Mouse (Mus musculus) liver, embryonic 15.5 days (tissue): ENCODE measurements around the gene Taok1. TPM values are rescaled to one million over a fixed set of nuclear protein-coding genes. Genes with fewer than 3 reads are reported as not detected.

Source experiments
- ATAC-seq: fragments of 200-750 bp; cut with Nextera tagmentation; 2 replicates; pipeline ENCODE4 v1.8.0; 2017; ENCODE audit warnings: moderate number of reproducible peaks, mild to moderate bottlenecking, moderate library complexity; ENCODE audit not compliant: insufficient read depth
- H3K27ac ChIP-seq: fragments of 300-500 bp; sonication (generic); replicated peaks from 2 replicates; pipeline ENCODE4 v1.5.1; 2015; ENCODE audit warnings: mild to moderate bottlenecking, inconsistent platforms
- H3K27me3 ChIP-seq: fragments of 300-500 bp; sonication (generic); 2 replicates; pipeline ENCODE4 v1.6.1; 2015; ENCODE audit warnings: mild to moderate bottlenecking, inconsistent platforms
- H3K36me3 ChIP-seq: fragments of 300-500 bp; sonication (generic); replicated peaks from 2 replicates; pipeline ENCODE4 v1.6.1; 2015; ENCODE audit warnings: moderate library complexity, mild to moderate bottlenecking, inconsistent platforms
- H3K4me1 ChIP-seq: fragments of 300-500 bp; sonication (generic); replicated peaks from 2 replicates; pipeline ENCODE4 v1.6.1; 2015; ENCODE audit warnings: inconsistent platforms
- H3K4me2 ChIP-seq: fragments of 300-500 bp; sonication (generic); 2 replicates; pipeline ENCODE4 v1.6.1; 2015; ENCODE audit warnings: moderate library complexity, mild to moderate bottlenecking, inconsistent platforms
- H3K4me3 ChIP-seq: fragments of 300-500 bp; sonication (generic); replicated peaks from 2 replicates; pipeline ENCODE4 v1.5.1; 2015; ENCODE audit warnings: mild to moderate bottlenecking, inconsistent platforms
- H3K9ac ChIP-seq: fragments of 300-500 bp; sonication (generic); 2 replicates; pipeline ENCODE4 v1.6.1; 2015; ENCODE audit warnings: moderate library complexity, mild to moderate bottlenecking, inconsistent platforms
- H3K9me3 ChIP-seq: fragments of 300-500 bp; sonication (generic); replicated peaks from 2 replicates; pipeline ENCODE4 v1.6.1; 2016; ENCODE audit warnings: inconsistent platforms
- WGBS: fragments of 180-500 bp; shearing (Covaris S2); methylation state at CpG from one replicate; pipeline ENCODE4 v1.1.7; 2015; ENCODE audit warnings: mixed read lengths; ENCODE audit not compliant: insufficient replicate concordance; 5-methylcytosine and 5-hydroxymethylcytosine counted together
- polyA plus RNA-seq: library from polyadenylated mRNA; unstranded; fragments of >200 nt; fragmentation: Nextera tagmentation; extraction: Ambion mirVana; gene quantifications from 2 replicates; pipeline ENCODE4 v1.2.1, GENCODE M21; 2015

Gene Taok1
- polyA plus RNA-seq, 1 experiment from 2014 or later: 3.6 TPM

DNA sequence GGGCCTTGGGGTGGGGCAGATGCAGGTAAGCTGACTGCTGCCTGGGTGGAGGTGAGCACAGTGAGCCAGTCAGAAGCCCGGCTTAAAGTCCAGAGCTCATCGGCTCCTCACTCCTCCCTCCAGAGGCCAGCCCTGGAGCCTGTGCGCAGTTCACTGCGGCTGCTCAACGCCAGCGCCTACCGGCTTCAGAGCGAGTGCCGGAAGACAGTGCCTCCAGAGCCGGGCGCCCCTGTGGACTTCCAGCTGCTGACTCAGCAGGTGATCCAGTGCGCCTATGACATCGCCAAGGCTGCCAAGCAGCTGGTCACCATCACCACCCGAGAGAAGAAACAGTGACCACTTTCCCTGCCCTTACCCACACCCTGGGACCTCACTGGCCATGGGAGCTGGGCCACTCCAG lies 101.3 kb downstream of the Taok1 start:
- WGBS: 86% methylated on average over 14 of the region's 14 CpGs
- peaks cover 11% of the 10 kb centered on the region for H3K4me1 ChIP-seq

DNA sequence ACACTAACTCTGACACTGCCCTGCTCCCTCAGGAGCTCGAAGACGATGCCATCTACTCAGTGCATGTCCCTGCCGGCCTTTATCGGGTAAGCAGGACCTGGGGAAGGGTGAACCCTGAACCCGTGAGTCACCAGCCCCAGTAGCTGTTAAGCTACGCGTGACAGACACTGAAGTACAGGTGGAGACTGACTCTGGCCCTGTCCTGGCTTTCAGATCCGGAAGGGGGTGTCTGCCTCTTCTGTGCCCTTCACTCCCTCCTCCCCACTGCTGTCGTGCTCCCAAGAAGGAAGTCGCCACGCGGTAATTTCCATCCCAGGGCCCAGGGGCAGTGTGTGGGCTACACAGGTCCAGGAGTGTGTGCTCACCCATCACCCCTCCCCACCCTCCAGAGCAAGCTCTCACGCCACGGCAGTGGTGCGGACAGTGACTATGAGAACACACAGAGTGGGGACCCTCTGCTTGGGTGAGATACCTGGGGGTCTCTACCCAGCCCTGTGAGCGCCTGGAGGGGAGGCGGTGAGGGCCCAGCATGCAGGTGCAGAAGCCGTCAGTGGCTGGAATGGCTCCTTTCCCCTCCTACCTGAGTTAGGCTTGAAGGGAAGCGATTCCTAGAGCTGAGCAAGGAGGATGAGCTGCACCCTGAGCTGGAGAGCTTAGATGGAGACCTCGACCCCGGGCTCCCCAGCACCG lies 102.2 kb downstream of the Taok1 start:
- H3K9me3 ChIP-seq: no peaks in the 10 kb centered on the region
- no peak for ATAC-seq
- H3K27ac ChIP-seq: no peak overlapping the region
- H3K27me3 ChIP-seq: peaks cover 4% of the 10 kb centered on the region; the same call in 1 of the 2 replicates
- no peak overlapping the region for H3K9ac ChIP-seq
- peaks cover 51% of the 10 kb centered on the region for H3K36me3 ChIP-seq
- WGBS: 81% methylated on average over 22 of the region's 22 CpGs
- H3K4me2 ChIP-seq: no peak overlapping the region
- H3K4me1 ChIP-seq: peaks cover 11% of the 10 kb centered on the region
- no peak overlapping the region for H3K4me3 ChIP-seq

More for the DNA sequence above, 101.3 kb downstream of the Taok1 start:
- Histone ChIP-seq H3K4me2 (no peak overlapping the region), H3K4me3 (no peak overlapping the region), H3K9ac (no peak overlapping the region), H3K36me3 (peaks cover 44% of the 10 kb centered on the region), H3K27me3 (peaks cover 4% of the 10 kb centered on the region; the same call in 1 of the 2 replicates), H3K27ac (no peak overlapping the region), H3K9me3 (no peaks in the 10 kb centered on the region)
- no peak for ATAC-seq

DNA sequence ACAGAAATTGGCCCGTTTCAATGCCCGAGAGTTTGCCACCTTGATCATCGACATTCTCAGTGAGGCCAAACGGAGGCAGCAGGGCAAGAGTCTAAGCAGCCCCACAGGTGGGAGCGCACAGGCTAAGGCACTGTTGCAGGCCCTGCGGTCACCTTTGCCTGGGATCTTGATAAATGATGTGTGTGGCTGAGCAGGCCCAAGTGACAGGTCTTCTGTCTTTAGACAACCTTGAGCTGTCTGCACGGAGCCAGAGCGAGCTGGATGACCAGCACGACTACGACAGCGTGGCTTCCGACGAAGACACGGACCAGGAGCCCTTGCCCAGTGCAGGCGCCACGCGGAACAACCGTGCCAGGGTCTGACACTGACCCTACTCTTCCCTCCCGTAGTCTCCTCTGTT lies 103.2 kb downstream of the Taok1 start:
- WGBS: 83% methylated on average over 19 of the region's 19 CpGs
- no peak for ATAC-seq
- H3K36me3 ChIP-seq: peaks cover 61% of the 10 kb centered on the region

DNA sequence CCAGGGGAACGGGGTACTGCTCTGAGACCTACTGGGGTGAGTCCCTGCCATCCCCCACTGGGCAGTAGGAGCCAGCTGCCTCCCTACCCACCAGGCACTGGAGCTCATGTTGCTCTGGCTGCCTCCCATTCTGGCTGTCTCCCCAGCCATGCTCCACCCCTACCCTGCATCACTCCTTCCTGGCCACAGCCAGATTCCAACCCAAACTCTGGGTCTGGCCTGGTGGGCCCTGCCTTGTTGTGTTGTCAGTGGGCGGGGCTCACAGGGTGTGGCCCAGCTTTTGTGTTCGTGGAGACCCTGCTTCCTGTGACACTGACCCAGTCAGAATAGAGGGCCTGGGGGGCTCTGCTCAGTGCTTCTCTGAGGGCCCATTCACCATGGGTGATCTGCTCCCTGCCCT lies 104.1 kb downstream of the Taok1 start:
- no peaks in the 10 kb centered on the region for H3K27me3 ChIP-seq
- H3K4me3 ChIP-seq: no peak overlapping the region
- WGBS: 43% methylated on average over 3 of the region's 3 CpGs
- H3K27ac ChIP-seq: no peak overlapping the region
- peaks cover 63% of the 10 kb centered on the region for H3K36me3 ChIP-seq
- no peak for ATAC-seq
- no peaks in the 10 kb centered on the region for H3K9me3 ChIP-seq
- H3K4me1 ChIP-seq: peaks cover 9% of the 10 kb centered on the region
- no peak overlapping the region for H3K9ac ChIP-seq
- no peak overlapping the region for H3K4me2 ChIP-seq

More for the DNA sequence above, 103.2 kb downstream of the Taok1 start:
- Histone ChIP-seq H3K4me1 (peaks cover 11% of the 10 kb centered on the region), H3K4me3 (no peak overlapping the region), H3K9me3 (no peaks in the 10 kb centered on the region), H3K4me2 (no peak overlapping the region), H3K9ac (no peak overlapping the region), H3K27ac (no peak overlapping the region), H3K27me3 (0 out of 2 replicates have a peak, but pooled peaks cover 4% of the 10 kb centered on the region)

DNA sequence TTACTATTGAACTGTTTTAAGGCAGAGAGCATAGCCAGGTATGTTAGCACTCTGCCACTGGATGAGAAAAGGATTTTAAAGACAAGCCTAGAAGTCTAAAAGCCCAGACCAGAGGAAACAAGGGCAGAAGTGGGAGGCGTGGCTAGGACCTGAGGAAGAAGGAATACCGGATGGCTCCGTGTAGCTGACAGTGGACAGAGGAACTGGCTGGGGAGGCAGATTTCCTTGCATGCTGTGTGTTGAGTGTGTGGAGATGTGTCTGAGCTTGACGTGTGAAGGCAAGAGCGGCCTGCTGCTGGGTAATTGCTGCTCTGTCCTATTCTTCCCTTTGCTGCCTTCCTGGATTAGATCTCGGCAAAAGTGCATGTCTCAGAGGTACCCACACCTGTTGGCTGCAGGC lies 105.1 kb downstream of the Taok1 start:
- no peak overlapping the region for H3K4me3 ChIP-seq
- no peak overlapping the region for H3K9ac ChIP-seq
- H3K27ac ChIP-seq: no peak overlapping the region
- no peaks in the 10 kb centered on the region for H3K27me3 ChIP-seq
- H3K36me3 ChIP-seq: peaks cover 63% of the 10 kb centered on the region
- ATAC-seq: no peak
- 66% methylated on average over 6 of the region's 6 CpGs for WGBS
- H3K9me3 ChIP-seq: no peaks in the 10 kb centered on the region
- H3K4me2 ChIP-seq: no peak overlapping the region
- peaks cover 8% of the 10 kb centered on the region for H3K4me1 ChIP-seq

DNA sequence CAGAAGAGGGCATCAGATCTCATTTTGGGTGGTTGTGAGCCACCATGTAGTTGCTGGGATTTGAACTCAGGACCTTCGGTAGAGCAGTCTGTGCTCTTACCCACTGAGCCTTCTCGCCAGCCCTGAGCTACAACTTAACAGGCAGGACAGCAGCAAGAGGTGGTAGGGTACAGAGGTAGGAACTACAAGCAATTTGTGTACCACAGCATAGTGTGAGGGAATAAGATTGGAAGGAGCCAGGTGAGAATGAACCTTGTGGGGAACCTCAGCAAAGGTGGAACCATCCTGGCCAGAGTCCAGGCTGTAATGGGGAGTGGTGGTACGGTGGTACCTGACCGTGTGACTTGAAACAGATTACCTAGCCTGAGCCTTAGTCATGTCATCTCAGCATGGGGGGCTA lies 105.6 kb downstream of the Taok1 start:
- H3K27ac ChIP-seq: no peak overlapping the region
- H3K9ac ChIP-seq: no peak overlapping the region
- H3K36me3 ChIP-seq: peaks cover 61% of the 10 kb centered on the region
- no peaks in the 10 kb centered on the region for H3K9me3 ChIP-seq
- H3K4me3 ChIP-seq: no peak overlapping the region
- 79% methylated on average over 4 of the region's 4 CpGs for WGBS
- H3K27me3 ChIP-seq: no peaks in the 10 kb centered on the region
- peaks cover 13% of the 10 kb centered on the region for H3K4me1 ChIP-seq
- no peak overlapping the region for H3K4me2 ChIP-seq
- ATAC-seq: no peak

DNA sequence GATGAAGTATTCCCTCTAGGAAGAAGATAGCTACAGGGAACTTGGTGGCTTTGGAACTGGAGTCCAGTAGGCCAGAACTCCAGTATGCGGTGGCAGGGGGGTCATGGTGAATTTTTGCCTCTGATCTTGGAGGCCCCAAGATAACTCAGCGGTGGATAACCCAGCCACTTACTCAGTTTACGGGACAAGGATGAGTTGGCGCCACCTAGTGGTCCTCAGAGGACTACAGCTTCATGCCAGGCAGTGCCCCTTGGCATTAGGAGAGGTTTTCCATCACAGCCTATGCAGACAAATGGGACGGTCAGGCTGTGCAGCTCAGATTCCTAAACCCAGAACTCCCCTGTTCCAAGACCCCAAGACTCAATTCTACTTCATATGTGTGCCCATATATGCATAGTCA lies 106.2 kb downstream of the Taok1 start:
- no peak overlapping the region for H3K4me3 ChIP-seq
- H3K4me2 ChIP-seq: no peak overlapping the region
- H3K4me1 ChIP-seq: peaks cover 16% of the 10 kb centered on the region
- H3K36me3 ChIP-seq: peaks cover 56% of the 10 kb centered on the region
- H3K9me3 ChIP-seq: no peaks in the 10 kb centered on the region
- no peak overlapping the region for H3K9ac ChIP-seq
- WGBS: 17% methylated on average over 5 of the region's 5 CpGs
- H3K27ac ChIP-seq: no peak overlapping the region
- no peak for ATAC-seq
- no peaks in the 10 kb centered on the region for H3K27me3 ChIP-seq

DNA sequence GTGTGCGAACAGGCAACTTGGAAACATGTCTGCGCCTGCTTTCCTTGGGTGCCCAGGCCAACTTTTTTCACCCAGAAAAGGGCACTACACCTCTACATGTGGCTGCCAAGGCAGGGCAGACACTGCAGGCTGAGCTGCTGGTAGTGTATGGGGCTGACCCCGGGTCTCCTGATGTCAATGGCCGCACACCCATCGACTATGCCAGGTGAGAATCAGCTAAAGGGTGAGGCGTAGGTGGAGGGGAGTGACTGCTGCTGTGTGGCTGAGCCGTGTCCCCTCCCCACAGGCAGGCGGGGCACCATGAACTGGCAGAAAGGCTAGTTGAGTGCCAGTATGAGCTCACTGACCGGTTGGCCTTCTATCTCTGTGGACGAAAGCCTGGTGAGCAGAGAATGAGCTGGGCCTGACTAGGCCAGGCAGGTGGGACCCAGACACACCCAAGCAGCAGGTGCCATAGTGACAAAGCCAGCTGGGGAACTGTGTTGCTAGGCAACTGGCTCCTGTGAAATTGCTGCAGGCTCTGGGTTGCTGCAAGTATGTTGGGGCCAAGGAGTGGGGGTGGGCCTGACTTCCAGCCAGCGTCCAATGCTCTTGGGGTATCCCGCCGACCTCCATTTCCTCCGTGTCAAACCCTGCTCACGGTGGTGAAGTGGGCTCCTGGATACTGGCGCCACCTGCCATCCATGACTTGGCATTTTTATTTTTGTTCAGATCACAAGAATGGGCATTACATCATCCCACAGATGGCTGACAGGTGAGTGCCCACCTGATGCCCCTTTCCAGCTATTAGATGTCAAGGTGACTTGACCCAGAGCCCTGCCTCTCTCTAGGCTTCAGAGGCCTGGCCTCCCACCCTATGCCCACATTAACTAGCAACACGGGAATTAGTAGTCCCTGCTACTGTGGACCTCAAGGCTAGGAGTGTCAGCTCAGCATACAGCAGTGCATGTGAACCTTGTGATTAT lies 107.0 kb downstream of the Taok1 start:
- H3K9ac ChIP-seq: no peak overlapping the region
- H3K9me3 ChIP-seq: no peaks in the 10 kb centered on the region
- H3K4me2 ChIP-seq: no peak overlapping the region
- H3K27ac ChIP-seq: no peak overlapping the region
- H3K27me3 ChIP-seq: no peaks in the 10 kb centered on the region
- H3K36me3 ChIP-seq: peaks cover 49% of the 10 kb centered on the region
- WGBS: 80% methylated on average over 17 of the region's 17 CpGs
- ATAC-seq: no peak
- no peak overlapping the region for H3K4me3 ChIP-seq
- peaks cover 24% of the 10 kb centered on the region for H3K4me1 ChIP-seq

DNA sequence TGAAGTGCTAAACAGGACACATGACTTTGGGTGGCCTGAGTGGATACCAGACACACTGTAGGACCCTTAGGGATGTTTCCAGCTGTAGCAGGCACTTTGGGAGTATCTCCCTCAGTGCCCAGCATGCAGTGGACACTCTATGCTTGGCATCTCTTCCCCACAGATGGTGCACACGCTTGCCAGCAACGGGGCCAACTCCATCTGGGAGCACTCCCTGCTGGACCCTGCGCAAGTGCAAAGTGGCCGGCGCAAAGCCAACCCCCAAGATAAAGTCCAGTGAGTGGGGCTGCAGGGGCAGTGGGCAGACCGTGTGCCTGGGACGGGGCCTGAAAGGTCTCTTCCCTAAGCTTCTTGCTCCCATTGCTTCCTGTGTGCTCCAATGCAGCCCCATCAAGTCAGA lies 108.3 kb downstream of the Taok1 start:
- H3K27me3 ChIP-seq: no peaks in the 10 kb centered on the region
- no peak overlapping the region for H3K27ac ChIP-seq
- peaks cover 37% of the 10 kb centered on the region for H3K4me1 ChIP-seq
- H3K9ac ChIP-seq: no peak overlapping the region
- ATAC-seq: no peak
- WGBS: 84% methylated on average over 7 of the region's 7 CpGs
- H3K4me2 ChIP-seq: no peak overlapping the region
- no peaks in the 10 kb centered on the region for H3K9me3 ChIP-seq
- peaks cover 36% of the 10 kb centered on the region for H3K36me3 ChIP-seq
- no peak overlapping the region for H3K4me3 ChIP-seq

DNA sequence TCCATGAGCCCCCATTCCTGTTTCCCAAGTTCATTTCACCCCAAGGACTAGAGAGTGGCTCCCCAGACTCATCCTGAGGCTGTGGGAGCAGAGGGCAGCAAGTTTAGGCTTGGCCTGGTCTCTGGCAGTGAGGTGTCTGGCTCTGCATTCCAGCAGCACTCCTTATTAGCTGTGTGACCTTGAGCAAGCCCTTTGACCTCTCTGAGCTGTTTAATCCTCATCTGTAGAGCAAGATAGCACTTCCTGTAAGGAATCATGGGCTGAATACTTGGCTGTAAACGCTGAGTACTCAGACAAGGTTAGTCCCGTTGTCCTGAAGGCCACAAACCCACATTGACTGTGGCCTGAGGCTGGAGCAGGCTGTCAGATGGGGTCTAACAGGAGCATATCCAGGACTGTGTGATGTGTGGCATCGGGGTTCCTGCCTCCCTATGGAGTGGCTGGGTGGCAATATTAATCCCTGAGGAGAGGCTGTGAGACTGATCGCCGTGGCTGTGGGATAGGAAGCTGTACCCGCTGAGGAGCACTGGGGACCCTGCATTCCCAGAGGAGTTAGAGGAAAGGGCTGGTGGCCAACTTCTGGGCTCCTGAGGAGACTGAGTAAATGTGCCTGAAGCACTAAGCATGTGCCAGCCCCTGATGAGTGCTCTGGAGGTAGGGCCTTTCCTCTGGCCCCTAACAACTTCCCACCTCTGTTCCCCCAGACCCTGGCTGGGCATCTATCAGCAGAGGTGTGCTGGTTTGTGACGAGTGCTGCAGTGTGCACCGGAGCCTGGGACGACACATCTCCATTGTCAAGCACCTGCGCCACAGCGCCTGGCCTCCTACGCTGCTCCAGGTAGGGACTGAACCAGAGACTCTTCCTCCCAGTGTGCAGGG lies 109.1 kb downstream of the Taok1 start:
- Histone ChIP-seq H3K27me3 (0 out of 2 replicates have a peak, but pooled peaks cover 3% of the 10 kb centered on the region), H3K27ac (peak overlapping the region; percentile 41; the same call in 1 of the 2 replicates), H3K4me2 (no peak overlapping the region), H3K36me3 (peaks cover 28% of the 10 kb centered on the region), H3K4me3 (no peak overlapping the region), H3K9ac (no peak overlapping the region), H3K4me1 (peaks cover 45% of the 10 kb centered on the region), H3K9me3 (no peaks in the 10 kb centered on the region)
- ATAC-seq: no peak
- 80% methylated on average over 12 of the region's 12 CpGs for WGBS
